In the genomic region with DNA sequence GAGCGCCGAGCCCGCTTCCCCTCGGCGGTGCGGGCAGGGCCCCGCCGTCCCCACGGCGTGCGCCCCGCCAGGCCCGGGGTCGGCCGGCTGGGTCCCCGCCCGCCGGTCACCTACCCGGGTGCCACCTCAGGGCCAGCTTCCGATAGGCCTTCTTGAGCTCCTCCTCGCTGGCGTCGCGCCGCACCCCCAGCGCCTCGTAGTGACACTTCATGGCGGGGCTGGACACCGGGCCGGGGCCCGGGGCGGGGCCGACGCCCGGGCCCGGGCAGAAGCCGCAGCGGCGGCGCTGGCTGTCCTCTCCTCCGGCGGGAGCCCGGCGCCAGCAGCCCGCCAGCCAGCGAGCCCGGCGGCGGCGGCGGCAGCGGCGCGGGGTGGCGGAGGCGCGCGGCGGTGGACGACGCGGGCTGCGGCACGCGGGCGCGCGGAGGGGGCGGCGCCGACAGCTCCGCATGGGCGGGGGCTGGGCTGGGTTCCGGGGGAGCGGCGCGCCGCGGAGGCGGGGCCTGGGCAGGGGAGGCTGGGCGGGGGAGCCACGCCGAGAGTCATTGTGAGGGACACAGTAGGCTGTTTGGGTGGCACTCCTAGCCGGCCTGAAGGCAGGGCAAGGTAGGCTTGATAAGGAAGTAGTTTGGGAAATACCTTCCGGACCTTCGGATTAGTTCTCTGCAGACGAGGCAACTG, we compare ENCODE assay signal across 1 mouse cellular context.
A peak's percentile ranks its signal among the peaks of the same experiment; 100 is the strongest.
TF ChIP-seq lines count a peak whose summit lies in the region.

A gene (minus strand): TSS at position 366 of the 681 bp plus-strand sequence.

TF ChIP-seq in MEL, 35 proteins besides CTCF, POLR2A, EP300 and RAD21 (continued from another document):
- TF ChIP-seq MXI1 (IDR thresholded peaks at IDR 0.05; ENCODE audit: low read depth, low read length) (peak; percentile 70; the same call in 1 of the 2 replicates), SMC3 (IDR thresholded peaks at IDR 0.05; ENCODE audit: low read depth, low read length) (no peak), E2F4 (IDR thresholded peaks at IDR 0.05; ENCODE audit: borderline replicate concordance, low read depth, low read length) (no peak), ZNF384 (IDR thresholded peaks at IDR 0.05; ENCODE audit: low read depth, low read length) (no peak), ZC3H11A (IDR thresholded peaks at IDR 0.05; ENCODE audit: low read depth, low read length) (no peak), MAZ (IDR thresholded peaks at IDR 0.05; ENCODE audit: low read depth, low read length) (peak; percentile 65; the same call in 1 of the 2 replicates), NRF1 (IDR thresholded peaks at IDR 0.05; ENCODE audit: insufficient read depth, low read depth, low read length, poor library complexity, severe bottlenecking) (no peak; the same call in 1 of the 2 replicates)
